In genomic region chr4:151037800-151038199, GRCm38 (mm10) we compare ENCODE assay signal across 47 mouse cellular contexts. TPM values are rescaled to one million over a fixed set of nuclear protein-coding genes. Genes with fewer than 3 reads are reported as not detected.
"Had no signal": no experiment of that assay in that cellular context is flagged by ENCODE, and none has a peak within 500 bp of the region (broad histone marks: within the 10 kb centered on the region; RNA-seq: fewer than 3 reads in every experiment).

No protein-coding gene starts in this region.

- H3K9ac ChIP-seq: limb, embryonic 12.5 days; limb, embryonic 13.5 days; limb, embryonic 15.5 days; liver, embryonic 12.5 days; liver, embryonic 13.5 days; liver, embryonic 14.5 days; liver, embryonic 15.5 days; liver, postnatal 0 days; lung, embryonic 14.5 days; lung, embryonic 15.5 days; midbrain, embryonic 12.5 days; midbrain, embryonic 13.5 days; midbrain, embryonic 15.5 days; neural tube, embryonic 12.5 days had no signal

- H3K27me3 ChIP-seq: limb, embryonic 12.5 days; limb, embryonic 13.5 days; limb, embryonic 15.5 days; liver, embryonic 12.5 days; liver, embryonic 13.5 days; liver, embryonic 15.5 days; lung, embryonic 15.5 days; megakaryocyte, embryonic 14.5 days; midbrain, embryonic 12.5 days; midbrain, embryonic 15.5 days had no signal

- H3K27ac ChIP-seq: limb, embryonic 10.5 days; limb, embryonic 12.5 days; limb, embryonic 13.5 days; limb, embryonic 15.5 days; liver, embryonic 12.5 days; liver, embryonic 13.5 days; liver, embryonic 14.5 days; liver, embryonic 15.5 days; lung, embryonic 15.5 days; macrophage; midbrain, embryonic 10.5 days; midbrain, embryonic 12.5 days; midbrain, embryonic 13.5 days; midbrain, embryonic 15.5 days; neural tube, embryonic 12.5 days had no signal

- H3K9me3 ChIP-seq: limb, embryonic 10.5 days; limb, embryonic 12.5 days; limb, embryonic 13.5 days; limb, embryonic 15.5 days; liver, embryonic 12.5 days; liver, embryonic 13.5 days; liver, embryonic 15.5 days; lung, embryonic 15.5 days; megakaryocyte, embryonic 14.5 days; midbrain, embryonic 10.5 days; midbrain, embryonic 12.5 days; midbrain, embryonic 13.5 days; midbrain, embryonic 15.5 days; neural tube, embryonic 12.5 days had no signal

- H3K4me2 ChIP-seq: limb, embryonic 12.5 days; limb, embryonic 13.5 days; limb, embryonic 15.5 days; liver, embryonic 11.5 days; liver, embryonic 12.5 days; liver, embryonic 13.5 days; liver, embryonic 15.5 days; lung, embryonic 14.5 days; lung, embryonic 15.5 days; midbrain, embryonic 11.5 days; midbrain, embryonic 12.5 days; midbrain, embryonic 13.5 days; midbrain, embryonic 15.5 days; neural tube, embryonic 12.5 days had no signal

- H3K4me3 ChIP-seq: limb, embryonic 10.5 days; limb, embryonic 12.5 days; limb, embryonic 13.5 days; limb, embryonic 15.5 days; liver, embryonic 12.5 days; liver, embryonic 13.5 days; liver, embryonic 15.5 days; lung, embryonic 15.5 days; megakaryocyte, embryonic 14.5 days; midbrain, embryonic 10.5 days; midbrain, embryonic 12.5 days; midbrain, embryonic 13.5 days; midbrain, embryonic 15.5 days; myocyte; neural tube, embryonic 12.5 days had no signal

- H3K4me1 ChIP-seq: limb, embryonic 10.5 days; limb, embryonic 15.5 days; liver, embryonic 15.5 days; midbrain, embryonic 10.5 days; midbrain, embryonic 12.5 days; midbrain, embryonic 13.5 days; midbrain, embryonic 15.5 days; neural tube, embryonic 12.5 days had no signal

- H3K36me3 ChIP-seq: limb, embryonic 10.5 days; limb, embryonic 15.5 days; liver, embryonic 13.5 days; lung, embryonic 15.5 days; midbrain, embryonic 10.5 days; midbrain, embryonic 12.5 days; midbrain, embryonic 13.5 days; midbrain, embryonic 15.5 days; neural tube, embryonic 12.5 days had no signal

- DNase-seq: left cerebral cortex, postnatal 4 days; liver; liver, embryonic 13.5 days; liver, postnatal 0 days; lung, adult 18-20 months; lung, adult 2 months; lung, embryonic 14.5 days; lung, postnatal 10 days; lung, postnatal 14 days; lung, postnatal 36 days; lung, postnatal 4 days; midbrain, embryonic 14.5 days had no signal

RNA-seq across cellular contexts. Expression of gene Uts2, which starts 40.9 kb away (rescaled TPM):
- total RNA-seq: left cerebral cortex, postnatal 10 days; left cerebral cortex, postnatal 14 days; left cerebral cortex, postnatal 25 days; left cerebral cortex, postnatal 36 days; left cerebral cortex, postnatal 4 days; liver, adult 2 months; megakaryocyte progenitor cell, adult 5-6 weeks; megakaryocyte, adult 5-6 weeks; megakaryocyte-erythroid progenitor cell, adult 5-6 weeks; midbrain, postnatal 0 days; monocyte, adult 5-6 weeks had no signal
- polyA plus RNA-seq: limb, embryonic 10.5 days; limb, embryonic 11.5 days; limb, embryonic 12.5 days; limb, embryonic 13.5 days; limb, embryonic 14.5 days; limb, embryonic 15.5 days; liver, adult 2 months; liver, embryonic 11.5 days; liver, embryonic 12.5 days; liver, embryonic 13.5 days; liver, embryonic 14.5 days; liver, embryonic 15.5 days; liver, embryonic 16.5 days; liver, postnatal 0 days; lung, adult 2 months; lung, embryonic 14.5 days; lung, embryonic 15.5 days; lung, embryonic 16.5 days; lung, postnatal 0 days; macrophage; midbrain, embryonic 10.5 days; midbrain, embryonic 11.5 days; midbrain, embryonic 12.5 days; midbrain, embryonic 13.5 days; midbrain, embryonic 14.5 days; midbrain, embryonic 15.5 days; midbrain, embryonic 16.5 days; midbrain, postnatal 0 days; myocyte; neural tube, embryonic 11.5 days had no signal

RNA-seq across cellular contexts. Expression of gene Gm13090, which starts 51.6 kb away (rescaled TPM):
- total RNA-seq: left cerebral cortex, postnatal 10 days; left cerebral cortex, postnatal 14 days; left cerebral cortex, postnatal 25 days; left cerebral cortex, postnatal 36 days; left cerebral cortex, postnatal 4 days; liver, adult 2 months; megakaryocyte progenitor cell, adult 5-6 weeks; megakaryocyte, adult 5-6 weeks; megakaryocyte-erythroid progenitor cell, adult 5-6 weeks; midbrain, postnatal 0 days; monocyte, adult 5-6 weeks had no signal
- polyA plus RNA-seq: limb, embryonic 10.5 days; limb, embryonic 12.5 days; limb, embryonic 13.5 days; limb, embryonic 14.5 days; limb, embryonic 15.5 days; liver, adult 2 months; liver, embryonic 11.5 days; liver, embryonic 12.5 days; liver, embryonic 13.5 days; liver, embryonic 14.5 days; liver, embryonic 15.5 days; liver, embryonic 16.5 days; liver, postnatal 0 days; lung, adult 2 months; lung, embryonic 14.5 days; lung, embryonic 15.5 days; lung, embryonic 16.5 days; lung, postnatal 0 days; macrophage; midbrain, embryonic 10.5 days; midbrain, embryonic 11.5 days; midbrain, embryonic 12.5 days; midbrain, embryonic 16.5 days; midbrain, postnatal 0 days; myocyte; neural tube, embryonic 12.5 days had no signal
